Mouse (Mus musculus) CD8-positive naive resting alpha-beta T cell, adult 2 months (primary cell): Measurements from ENCODE around the gene Fam110a.
A peak's percentile ranks its signal among the peaks of the same experiment; 100 is the strongest.

Source experiments
- DNase-seq, 2 experiments: peaks; one replicate each; pipeline ENCODE4 v3.0.0; 2022; ENCODE audit warnings: low read depth in 2 of 2, low spot score in 2 of 2

Fam110a gene

DNA sequence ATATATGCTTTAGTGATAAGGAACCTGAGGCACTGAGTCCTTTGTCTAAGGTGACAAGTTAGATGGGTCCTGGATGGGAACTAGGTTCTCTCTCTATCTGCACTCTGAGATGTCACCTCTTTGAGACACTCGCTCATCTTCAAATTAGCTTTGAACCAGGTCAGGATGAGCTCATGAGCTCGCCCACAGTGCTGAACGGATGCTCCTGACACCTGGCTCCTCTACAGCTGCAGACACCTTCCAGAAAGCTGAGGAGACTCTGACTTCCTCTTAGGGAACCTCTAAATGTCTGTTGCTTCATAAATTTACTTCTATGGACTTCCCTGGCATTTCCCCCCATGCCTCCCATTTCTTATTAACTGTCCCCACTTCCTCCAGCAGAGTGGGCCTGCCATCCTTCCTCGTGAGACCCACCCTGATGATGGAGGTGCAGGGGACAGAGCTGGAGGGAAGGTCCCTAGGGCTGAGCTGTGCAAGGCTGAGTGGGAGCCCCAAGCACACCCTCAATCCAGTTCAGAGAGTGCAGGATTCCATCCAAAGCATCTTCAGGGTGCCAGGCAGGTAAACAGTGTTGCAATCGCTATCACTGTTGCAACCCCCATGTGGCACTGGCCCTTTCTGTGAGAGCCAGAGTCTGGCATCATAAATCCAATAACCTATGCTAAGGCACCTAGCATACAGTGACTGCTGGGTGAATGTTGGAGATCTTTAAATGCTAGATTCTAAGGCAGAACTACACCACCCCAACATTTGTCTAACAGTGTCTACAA, 40.2 kb downstream of the Fam110a start:
- DNase-seq, result no peak

DNA sequence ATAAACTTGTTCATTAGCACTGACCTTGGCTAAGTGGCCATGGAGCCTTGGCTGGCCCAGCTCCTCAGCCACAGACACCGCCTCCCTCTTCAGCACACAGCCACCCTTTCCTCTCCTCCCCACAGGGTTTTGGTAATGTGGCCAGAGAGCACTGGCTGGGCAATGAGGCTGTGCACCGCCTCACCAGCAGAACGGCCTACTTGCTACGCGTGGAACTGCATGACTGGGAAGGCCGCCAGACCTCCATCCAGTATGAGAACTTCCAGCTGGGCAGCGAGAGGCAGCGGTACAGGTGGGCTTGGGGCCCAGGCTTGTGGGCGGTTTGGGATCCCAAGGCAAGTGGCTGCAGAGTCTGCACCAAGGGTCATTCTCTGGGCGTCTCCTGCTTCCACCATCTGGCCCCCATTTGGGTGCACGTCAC, 41.2 kb downstream of the Fam110a start:
- DNase-seq, result no peak

DNA sequence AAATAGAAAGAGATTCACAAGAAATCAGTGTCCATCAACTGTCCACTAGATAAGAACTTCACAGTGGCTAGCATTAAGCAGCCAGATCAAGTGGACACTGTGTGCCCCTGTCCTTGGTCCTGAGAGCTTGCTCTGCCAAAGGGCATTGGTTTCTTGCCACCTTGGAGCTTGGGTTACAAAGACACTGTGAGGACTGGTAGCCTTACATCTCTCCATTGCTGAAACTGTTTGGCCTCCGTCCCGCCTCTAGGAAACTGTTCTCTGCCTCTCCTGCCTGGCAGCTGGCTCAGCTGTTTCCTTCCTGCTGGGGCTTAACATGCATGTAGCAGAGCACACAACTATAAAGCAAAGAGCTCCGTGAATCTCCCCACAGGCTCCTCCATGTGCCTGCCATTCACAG, 42.1 kb downstream of the Fam110a start:
- DNase-seq, result no peak

- peak; percentile 80 to 85 for DNase-seq
These were observed 49.5 kb downstream of the Fam110a start for GRCm38 (mm10) chr2:151930389-151931074.

- no peak for DNase-seq
These were observed 52.9 kb downstream of the Fam110a start for GRCm38 (mm10) chr2:151927103-151927502.

DNA sequence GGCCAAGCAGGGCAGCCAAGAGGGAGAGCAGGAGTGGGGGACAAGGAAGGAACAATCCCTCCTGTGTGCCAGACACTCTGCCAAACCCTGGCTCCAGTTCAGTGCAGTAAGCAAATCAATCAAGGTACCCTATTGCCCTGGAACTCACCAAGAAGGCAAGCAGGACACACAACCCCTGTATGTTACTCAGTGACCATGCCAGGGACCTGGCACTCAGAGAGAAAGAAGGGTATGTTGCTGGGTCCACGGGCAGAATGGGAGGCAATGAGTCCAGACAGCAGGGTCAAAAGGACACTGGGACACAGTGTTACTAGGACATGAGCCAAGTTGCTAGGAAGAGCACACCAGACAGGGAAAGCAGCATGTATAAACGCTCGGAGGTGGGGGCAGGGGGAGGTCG, 54.3 kb downstream of the Fam110a start:
- DNase-seq, result no peak

GRCm38 (mm10) chr2:151924276-151924675, 55.7 kb downstream of the Fam110a start:
- DNase-seq, result no peak

DNA sequence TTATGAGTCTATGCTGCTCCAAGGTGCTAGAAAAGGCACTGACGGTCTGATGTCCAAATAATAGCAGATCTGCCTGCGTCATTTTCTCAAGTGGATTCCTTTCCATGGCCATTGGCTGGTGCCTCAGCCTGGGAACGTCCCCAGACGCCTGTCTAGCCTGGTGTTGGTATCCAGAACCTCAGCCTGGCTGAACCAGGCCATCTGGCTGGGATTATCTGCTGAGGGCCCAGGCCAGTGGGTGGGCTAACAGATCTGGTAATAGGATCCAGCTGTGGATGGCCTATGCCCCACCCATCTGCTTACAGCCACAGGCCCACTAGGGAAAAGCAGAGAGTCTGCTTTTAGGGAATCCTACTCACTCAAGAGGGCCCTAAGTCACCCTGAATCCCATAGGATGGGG, 58.4 kb downstream of the Fam110a start:
- DNase-seq, result no peak

GRCm38 (mm10) chr2:151921068-151921467, 59.0 kb downstream of the Fam110a start:
- DNase-seq, result no peak
